In the genomic region with DNA sequence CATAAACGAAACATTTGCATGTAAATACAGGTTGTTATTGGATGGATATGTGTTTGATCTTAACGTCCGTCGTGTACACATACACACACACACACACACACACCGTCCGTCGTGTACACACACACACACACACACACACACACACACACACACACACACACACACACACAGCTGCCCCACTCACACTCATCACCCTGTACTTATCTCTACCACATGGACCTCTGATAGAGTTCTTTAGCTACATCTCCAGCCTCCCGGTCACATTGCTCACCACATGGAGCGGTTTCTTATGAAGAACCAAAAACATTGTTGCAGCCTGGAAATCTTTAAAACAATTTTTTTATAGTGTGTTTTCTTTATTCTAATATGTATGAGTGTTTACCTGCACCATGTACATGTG, we compare ENCODE assay signal across 10 mouse cellular contexts. TPM values are rescaled to one million over a fixed set of nuclear protein-coding genes. Genes with fewer than 3 reads are reported as not detected.
DNase-seq lines count a peak whose midpoint lies in the region; ATAC-seq lines count a peak whose summit lies in the region.
"Had no signal": no experiment of that assay in that cellular context is flagged by ENCODE, and none has a peak within 500 bp of the region (broad histone marks: within the 10 kb centered on the region; RNA-seq: fewer than 3 reads in every experiment).

No protein-coding gene starts in this region.

- DNase-seq in kidney, postnatal 25 days, result no peak
- no peak for DNase-seq in thymus, postnatal 10 days (ENCODE audit: low spot score in 2 of 2)
- no peak for DNase-seq in adrenal gland, postnatal 25 days

- no peaks in the 10 kb centered on the region for H3K9me3 ChIP-seq in kidney, embryonic 15.5 days (replicated peaks)
- H3K9me3 ChIP-seq in embryonic facial prominence, embryonic 12.5 days, result no peaks in the 10 kb centered on the region
- H3K9me3 ChIP-seq in intestine, embryonic 16.5 days (ENCODE audit: control insufficient read depth, low read length), result no peaks in the 10 kb centered on the region
- H3K9me3 ChIP-seq in midbrain, embryonic 15.5 days, result no peaks in the 10 kb centered on the region

- ATAC-seq in kidney, embryonic 15.5 days (replicated peaks; ENCODE audit: low FRiP score), result no peak
- peak; percentile 4; the same call in 1 of the 2 replicates for ATAC-seq in embryonic facial prominence, embryonic 12.5 days (ENCODE audit: insufficient number of reproducible peaks, insufficient read depth, low FRiP score, low TSS enrichment)
- ATAC-seq in intestine, embryonic 16.5 days, result peak; percentile 43
- ATAC-seq in midbrain, embryonic 15.5 days (replicated peaks), result peak; percentile 35
- ATAC-seq in megakaryocyte-erythroid progenitor cell, adult 5-6 weeks (replicated peaks; ENCODE audit: low FRiP score, low TSS enrichment, poor library complexity, severe bottlenecking), result no peak

- H3K36me3 ChIP-seq in kidney, embryonic 15.5 days, result 0 out of 2 replicates have a peak, but pooled peaks cover 2% of the 10 kb centered on the region
- peaks cover 6% of the 10 kb centered on the region; the same call in 1 of the 2 replicates for H3K36me3 ChIP-seq in embryonic facial prominence, embryonic 12.5 days
- H3K36me3 ChIP-seq in intestine, embryonic 16.5 days (ENCODE audit: control insufficient read depth, insufficient read depth, low read length), result no peaks in the 10 kb centered on the region
- H3K36me3 ChIP-seq in midbrain, embryonic 15.5 days (replicated peaks), result no peaks in the 10 kb centered on the region

- peak overlapping the region; percentile 60 for H3K4me3 ChIP-seq in kidney, embryonic 15.5 days (replicated peaks)
- H3K4me3 ChIP-seq in embryonic facial prominence, embryonic 12.5 days, result peak overlapping the region; percentile 65
- peak overlapping the region; percentile 80 for H3K4me3 ChIP-seq in intestine, embryonic 16.5 days (ENCODE audit: low read length)
- H3K4me3 ChIP-seq in midbrain, embryonic 15.5 days, result peak overlapping the region; percentile 82

- no peak overlapping the region for H3K27ac ChIP-seq in kidney, embryonic 15.5 days
- no peak overlapping the region; the same call in 1 of the 2 replicates for H3K27ac ChIP-seq in embryonic facial prominence, embryonic 12.5 days
- H3K27ac ChIP-seq in intestine, embryonic 16.5 days (ENCODE audit: low read length), result no peak overlapping the region
- H3K27ac ChIP-seq in midbrain, embryonic 15.5 days, result peak overlapping the region; percentile 90

- peak overlapping the region; percentile 63 for H3K4me2 ChIP-seq in kidney, embryonic 15.5 days
- H3K4me2 ChIP-seq in embryonic facial prominence, embryonic 12.5 days (replicated peaks), result peak overlapping the region; percentile 56
- peak overlapping the region; percentile 73 for H3K4me2 ChIP-seq in intestine, embryonic 16.5 days (ENCODE audit: low read depth, low read length)
- peak overlapping the region; percentile 48 for H3K4me2 ChIP-seq in midbrain, embryonic 15.5 days

- 39% methylated on average over 7 of the region's 9 CpGs for WGBS in kidney, embryonic 15.5 days
- WGBS in embryonic facial prominence, embryonic 12.5 days, result 37% methylated on average over 6 of the region's 9 CpGs
- WGBS in intestine, embryonic 16.5 days, result 28% methylated on average over 9 of the region's 9 CpGs
- 33% methylated on average over 6 of the region's 9 CpGs for WGBS in midbrain, embryonic 15.5 days

- no peak overlapping the region for H3K9ac ChIP-seq in kidney, embryonic 15.5 days
- H3K9ac ChIP-seq in embryonic facial prominence, embryonic 12.5 days, result peak overlapping the region; percentile 30; the same call in 1 of the 2 replicates
- peak overlapping the region; percentile 80 for H3K9ac ChIP-seq in intestine, embryonic 16.5 days (ENCODE audit: low read depth, low read length)
- H3K9ac ChIP-seq in midbrain, embryonic 15.5 days, result peak overlapping the region; percentile 89

- H3K4me1 ChIP-seq in kidney, embryonic 15.5 days, result peaks cover 60% of the 10 kb centered on the region
- peaks cover 36% of the 10 kb centered on the region for H3K4me1 ChIP-seq in embryonic facial prominence, embryonic 12.5 days
- peaks cover 24% of the 10 kb centered on the region for H3K4me1 ChIP-seq in intestine, embryonic 16.5 days (ENCODE audit: control insufficient read depth, insufficient read depth, low read length)
- peaks cover 56% of the 10 kb centered on the region for H3K4me1 ChIP-seq in midbrain, embryonic 15.5 days

- 0 out of 2 replicates have a peak, but pooled peaks cover 3% of the 10 kb centered on the region for H3K27me3 ChIP-seq in kidney, embryonic 15.5 days
- no peaks in the 10 kb centered on the region for H3K27me3 ChIP-seq in embryonic facial prominence, embryonic 12.5 days
- no peaks in the 10 kb centered on the region for H3K27me3 ChIP-seq in intestine, embryonic 16.5 days (replicated peaks; ENCODE audit: control insufficient read depth, insufficient read depth, low read length)
- 0 out of 2 replicates have a peak, but pooled peaks cover 3% of the 10 kb centered on the region for H3K27me3 ChIP-seq in midbrain, embryonic 15.5 days (replicated peaks)
- H3K27me3 ChIP-seq: Patski had no signal

RNA-seq across cellular contexts. Expression of a gene that starts 0.5 kb away (rescaled TPM):
- 297 and 300 TPM in 2 replicates for polyA plus RNA-seq in kidney, embryonic 15.5 days (2015; fragmentation: Nextera tagmentation; extraction: Ambion mirVana)
- polyA plus RNA-seq in embryonic facial prominence, embryonic 12.5 days (2016; fragmentation: Nextera tagmentation; extraction: Ambion mirVana), result 340 and 372 TPM in 2 replicates
- polyA plus RNA-seq in intestine, embryonic 16.5 days (2015; fragmentation: Nextera tagmentation; extraction: Ambion mirVana), result 238 and 255 TPM in 2 replicates
- polyA plus RNA-seq in midbrain, embryonic 15.5 days (2015; fragmentation: Nextera tagmentation; extraction: Ambion mirVana), result 365 and 372 TPM in 2 replicates
- 180 and 198 TPM in 2 replicates for total RNA-seq in megakaryocyte-erythroid progenitor cell, adult 5-6 weeks (2014; fragmentation: Nextera tagmentation)
- 177 and 204 TPM in 2 replicates for total RNA-seq in megakaryocyte-erythroid progenitor cell, adult 5-6 weeks (2017)
- 212 and 245 TPM in 2 replicates for total RNA-seq in adrenal gland, postnatal 25 days (2021)

RNA-seq across cellular contexts. Expression of a gene that starts 33.4 kb away (rescaled TPM):
- polyA plus RNA-seq in kidney, embryonic 15.5 days (2015; fragmentation: Nextera tagmentation; extraction: Ambion mirVana), result 0.10 and 0.27 TPM in 2 replicates
- 0.13 and 0.35 TPM in 2 replicates for polyA plus RNA-seq in embryonic facial prominence, embryonic 12.5 days (2016; fragmentation: Nextera tagmentation; extraction: Ambion mirVana)
- polyA plus RNA-seq in intestine, embryonic 16.5 days (2015; fragmentation: Nextera tagmentation; extraction: Ambion mirVana), result 0.09 and 0.11 TPM in 2 replicates
- polyA plus RNA-seq in midbrain, embryonic 15.5 days (2015; fragmentation: Nextera tagmentation; extraction: Ambion mirVana), result 0.21 and 0.40 TPM in 2 replicates
- total RNA-seq in megakaryocyte-erythroid progenitor cell, adult 5-6 weeks (2014; fragmentation: Nextera tagmentation), result not detected in 2 replicates
- total RNA-seq in megakaryocyte-erythroid progenitor cell, adult 5-6 weeks (2017), result not detected in 2 replicates
- 0.52 and 1.6 TPM in 2 replicates for total RNA-seq in adrenal gland, postnatal 25 days (2021)
- total RNA-seq: neutrophil, adult 5-6 weeks had no signal

Comparison
In these comparisons a context has a peak if more than half of its experiments do, and no peak if none do; other contexts are left out.
1. ATAC-seq: peak in embryonic facial prominence, embryonic 12.5 days (single experiment), intestine, embryonic 16.5 days (single experiment) and midbrain, embryonic 15.5 days (single experiment); none in kidney, embryonic 15.5 days (single experiment) and megakaryocyte-erythroid progenitor cell, adult 5-6 weeks (single experiment).
2. Peak in every context shown above with its lines, with median percentiles within 50 percentile points of each other: H3K4me2 ChIP-seq and H3K4me3 ChIP-seq.